Mouse (Mus musculus): ENCODE measurements around the gene Vmn2r80.

DNA sequence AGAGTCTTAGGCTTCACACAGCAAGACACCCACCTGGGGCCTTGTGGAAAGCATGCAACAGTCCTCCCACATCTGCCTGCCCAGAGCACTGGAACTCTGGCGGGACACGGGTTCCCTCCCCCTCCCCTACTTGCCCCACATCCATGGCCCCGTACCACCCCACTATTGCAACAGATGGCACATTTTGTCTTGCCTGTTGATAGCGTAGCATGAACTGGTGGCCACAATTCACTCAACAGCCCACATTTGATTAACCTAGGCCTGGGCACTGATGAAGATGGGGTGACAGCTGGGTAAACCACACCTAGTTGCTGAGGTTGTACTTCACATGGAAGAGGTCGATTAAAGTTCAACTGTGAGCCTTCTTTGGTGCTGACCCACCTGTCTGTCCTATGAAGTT, 38.1 kb upstream of the Vmn2r80 start:
- TF ChIP-seq POLR2A (IDR thresholded peaks at IDR 0.05; ENCODE audit: borderline replicate concordance, extremely low read depth, insufficient read depth, insufficient read length, poor library complexity, severe bottlenecking) = no peak
- no peak for TF ChIP-seq CTCF (IDR thresholded peaks at IDR 0.05; ENCODE audit: borderline replicate concordance, extremely low read depth, insufficient read depth, insufficient read length)
